Mouse (Mus musculus) heart, embryonic 16.5 days (tissue): ENCODE measurements around the gene Tet3. TPM values are rescaled to one million over a fixed set of nuclear protein-coding genes. Genes with fewer than 3 reads are reported as not detected.
A peak's percentile ranks its signal among the peaks of the same experiment; 100 is the strongest.

Experiments used
- ATAC-seq: fragments of 200-750 bp; cut with Nextera tagmentation; replicated peaks from 2 replicates; pipeline ENCODE4 v1.8.0; 2017; ENCODE audit warnings: moderate number of reproducible peaks; ENCODE audit not compliant: insufficient read depth, low FRiP score; ENCODE audit errors: extremely low read depth
- H3K27ac ChIP-seq: fragments of 300-500 bp; sonication (generic); 2 replicates; pipeline ENCODE4 v1.5.1; 2014; ENCODE audit warnings: mild to moderate bottlenecking, low read length, control low read depth, moderate library complexity
- H3K27me3 ChIP-seq: fragments of 300-500 bp; sonication (generic); 2 replicates; pipeline ENCODE4 v1.6.1; 2014; ENCODE audit warnings: low read length, mixed read lengths; ENCODE audit not compliant: control insufficient read depth, insufficient read depth
- H3K36me3 ChIP-seq: fragments of 300-500 bp; sonication (generic); 2 replicates; pipeline ENCODE4 v1.6.1; 2014; ENCODE audit not compliant: control insufficient read depth, insufficient read depth
- H3K4me1 ChIP-seq: fragments of 300-500 bp; sonication (generic); 2 replicates; pipeline ENCODE4 v1.6.1; 2014; ENCODE audit warnings: low read length, mixed read lengths; ENCODE audit not compliant: control insufficient read depth, insufficient read depth
- H3K4me2 ChIP-seq: fragments of 300-500 bp; sonication (generic); 2 replicates; pipeline ENCODE4 v1.6.1; 2014; ENCODE audit warnings: low read depth, mild to moderate bottlenecking, control low read depth, low read length
- H3K4me3 ChIP-seq: fragments of 300-500 bp; sonication (generic); 2 replicates; pipeline ENCODE4 v1.5.1; 2014; ENCODE audit warnings: mild to moderate bottlenecking, control low read depth, low read length
- H3K9ac ChIP-seq: fragments of 300-500 bp; sonication (generic); 2 replicates; pipeline ENCODE4 v1.6.1; 2014; ENCODE audit warnings: low read length, control low read depth
- H3K9me3 ChIP-seq: fragments of 300-500 bp; sonication (generic); replicated peaks from 2 replicates; pipeline ENCODE4 v1.6.1; 2016; ENCODE audit warnings: low read length; ENCODE audit not compliant: control insufficient read depth
- WGBS: fragments of 180-500 bp; shearing (Covaris S2); extraction: QIAGEN DNeasy Blood & Tissue Kit; methylation state at CpG from one replicate; pipeline ENCODE4 v1.1.7; 2014; 5-methylcytosine and 5-hydroxymethylcytosine counted together
- microRNA-seq: library from miRNA; unstranded; fragments of <30 nt; microRNA quantifications from one replicate; pipeline ENCODE4, GENCODE M21; 2017
- polyA plus RNA-seq: library from polyadenylated mRNA; unstranded; fragments of >200 nt; fragmentation: Nextera tagmentation; extraction: Ambion mirVana; gene quantifications from 2 replicates; pipeline ENCODE4 v1.2.1, GENCODE M21; 2015

Tet3 gene
- polyA plus RNA-seq, 1 experiment from 2014 or later = 29.0 TPM

- H3K27me3 ChIP-seq = no peaks in the 10 kb centered on the region
- 65% methylated on average over 8 of the region's 8 CpGs for WGBS
- peaks cover 13% of the 10 kb centered on the region for H3K4me1 ChIP-seq
- no peaks in the 10 kb centered on the region for H3K9me3 ChIP-seq
- H3K27ac ChIP-seq = no peak overlapping the region
- no peak overlapping the region for H3K4me2 ChIP-seq
- H3K36me3 ChIP-seq = no peaks in the 10 kb centered on the region
- no peak for ATAC-seq
- H3K9ac ChIP-seq = no peak overlapping the region
- H3K4me3 ChIP-seq = no peak overlapping the region
Measured at GRCm38 (mm10) chr6:83323652-83324419, 135.0 kb downstream of the Tet3 start.

DNA sequence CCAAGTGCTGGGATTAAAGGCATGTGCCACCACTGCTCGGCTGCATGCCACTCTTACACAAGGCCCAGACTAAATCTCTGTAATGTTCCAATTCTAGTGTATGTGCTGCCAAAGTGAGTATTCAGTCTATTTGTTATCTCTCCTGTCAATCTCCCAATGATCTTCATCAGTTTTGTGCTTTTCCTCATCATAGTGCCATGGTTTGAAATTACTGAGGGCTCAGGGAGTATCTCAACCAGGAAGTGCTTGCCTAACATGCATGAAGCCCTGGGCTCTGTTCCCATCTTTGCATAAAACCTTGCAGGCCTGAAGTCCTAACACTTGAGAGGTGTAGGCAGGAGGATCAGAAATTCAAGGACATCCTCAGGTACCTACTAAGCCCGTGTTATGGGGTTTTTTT, 136.1 kb downstream of the Tet3 start:
- Histone ChIP-seq H3K4me1 (peaks cover 13% of the 10 kb centered on the region), H3K9me3 (no peaks in the 10 kb centered on the region), H3K27me3 (no peaks in the 10 kb centered on the region), H3K4me2 (no peak overlapping the region), H3K9ac (no peak overlapping the region), H3K4me3 (no peak overlapping the region), H3K36me3 (no peaks in the 10 kb centered on the region), H3K27ac (no peak overlapping the region)
- 59% methylated on average over 2 of the region's 2 CpGs for WGBS
- ATAC-seq = no peak

DNA sequence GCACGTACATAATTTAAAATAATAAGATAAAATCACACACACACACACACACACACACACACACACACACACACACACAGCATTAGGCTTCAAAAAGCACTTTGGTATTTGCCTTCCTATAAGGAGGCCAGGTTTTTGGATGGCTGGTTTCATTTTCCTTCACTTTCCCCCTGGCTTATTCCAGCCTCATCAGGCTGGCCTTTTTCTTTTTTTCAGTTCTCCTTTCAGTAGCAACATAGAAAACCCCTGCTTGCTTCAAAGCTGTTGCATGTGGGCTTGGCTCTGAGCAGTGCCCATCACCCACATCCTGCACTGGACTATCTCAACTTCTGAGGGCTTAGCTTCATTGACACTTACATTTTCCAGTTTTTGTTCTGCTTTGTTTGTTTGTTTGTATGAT, 137.0 kb downstream of the Tet3 start:
- Histone ChIP-seq H3K27ac (no peak overlapping the region), H3K27me3 (no peaks in the 10 kb centered on the region), H3K4me2 (no peak overlapping the region), H3K4me3 (no peak overlapping the region), H3K36me3 (no peaks in the 10 kb centered on the region), H3K9me3 (no peaks in the 10 kb centered on the region), H3K4me1 (peaks cover 11% of the 10 kb centered on the region), H3K9ac (no peak overlapping the region)
- ATAC-seq = no peak
- WGBS = 57% methylated on average over 1 of the region's 1 CpGs

DNA sequence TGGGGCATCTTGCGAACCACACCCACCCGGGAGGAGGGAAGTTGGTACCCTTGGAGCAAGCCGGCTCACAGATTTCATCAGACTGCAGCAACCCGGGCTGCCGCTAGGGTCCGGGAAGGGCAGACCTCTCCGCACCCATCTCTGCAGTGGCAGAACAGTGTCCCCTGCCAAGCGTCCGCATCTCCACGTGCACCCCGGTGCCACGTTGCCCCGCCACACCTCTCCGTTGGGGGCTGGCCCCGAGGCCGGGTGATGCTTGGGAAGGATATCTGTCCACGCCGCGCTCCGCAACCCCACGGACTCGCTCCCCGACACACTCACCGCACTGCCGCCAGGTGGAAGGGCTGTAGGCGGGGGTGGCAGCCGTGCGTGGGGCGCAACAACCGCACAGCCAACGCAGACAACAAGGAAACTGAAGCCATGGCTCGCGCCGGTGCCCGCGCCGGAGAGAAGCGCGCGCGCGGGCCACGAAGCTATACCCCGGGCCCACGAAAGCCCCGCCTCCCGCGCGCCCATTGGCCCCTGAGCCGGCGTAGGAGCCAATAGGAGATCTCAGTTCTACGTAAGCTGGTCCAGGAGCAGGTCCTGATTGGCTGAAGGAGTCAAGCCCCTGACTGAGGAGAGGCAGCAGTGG, 141.7 kb downstream of the Tet3 start:
- no peaks in the 10 kb centered on the region for H3K9me3 ChIP-seq
- no peaks in the 10 kb centered on the region for H3K36me3 ChIP-seq
- H3K4me2 ChIP-seq = peak overlapping the region; percentile 97
- ATAC-seq = peak; percentile 98
- under 1% methylated on average over 52 of the region's 52 CpGs for WGBS
- no peaks in the 10 kb centered on the region for H3K27me3 ChIP-seq
- H3K9ac ChIP-seq = peak overlapping the region; percentile 82
- H3K4me1 ChIP-seq = peaks cover 8% of the 10 kb centered on the region
- H3K27ac ChIP-seq = peak overlapping the region; percentile 50
- H3K4me3 ChIP-seq = peak overlapping the region; percentile 96

DNA sequence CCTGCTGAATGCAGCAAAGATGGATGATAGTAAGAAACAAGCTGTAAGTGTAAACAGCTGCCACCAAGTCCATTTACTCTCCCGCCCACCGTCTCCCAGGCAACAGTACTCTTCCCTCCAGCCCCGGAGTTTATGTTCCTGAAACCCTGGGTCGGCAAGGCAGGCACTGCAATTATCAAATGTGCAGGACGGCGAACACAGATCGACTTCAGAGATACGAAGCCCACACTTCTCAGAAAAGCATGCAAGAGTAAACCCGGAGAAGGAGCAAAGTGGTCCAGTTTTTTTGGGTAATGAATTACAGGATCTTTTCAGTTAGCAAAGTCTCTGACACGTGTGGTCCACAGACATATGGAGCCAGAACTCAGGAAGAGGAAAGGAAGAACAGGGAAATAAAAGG, 142.9 kb downstream of the Tet3 start:
- no peaks in the 10 kb centered on the region for H3K27me3 ChIP-seq
- H3K9ac ChIP-seq = no peak overlapping the region
- H3K4me2 ChIP-seq = peak overlapping the region; percentile 97
- no peak for ATAC-seq
- WGBS = 21% methylated on average over 10 of the region's 10 CpGs
- no peak overlapping the region for H3K27ac ChIP-seq
- H3K4me1 ChIP-seq = peaks cover 8% of the 10 kb centered on the region
- H3K36me3 ChIP-seq = peaks cover 5% of the 10 kb centered on the region; the same call in 1 of the 2 replicates
- H3K4me3 ChIP-seq = peak overlapping the region; percentile 96; the same call in 1 of the 2 replicates
- no peaks in the 10 kb centered on the region for H3K9me3 ChIP-seq

GRCm38 (mm10) chr6:83315293-83315692, 143.6 kb downstream of the Tet3 start:
- no peak overlapping the region for H3K4me2 ChIP-seq
- H3K27ac ChIP-seq = no peak overlapping the region
- H3K36me3 ChIP-seq = peaks cover 7% of the 10 kb centered on the region; the same call in 1 of the 2 replicates
- no peaks in the 10 kb centered on the region for H3K9me3 ChIP-seq
- ATAC-seq = no peak
- H3K9ac ChIP-seq = no peak overlapping the region
- no peak overlapping the region for H3K4me3 ChIP-seq
- no peaks in the 10 kb centered on the region for H3K27me3 ChIP-seq
- peaks cover 8% of the 10 kb centered on the region for H3K4me1 ChIP-seq

- Histone ChIP-seq H3K9ac (no peak overlapping the region), H3K27ac (no peak overlapping the region), H3K9me3 (no peaks in the 10 kb centered on the region), H3K27me3 (no peaks in the 10 kb centered on the region), H3K36me3 (peaks cover 7% of the 10 kb centered on the region; the same call in 1 of the 2 replicates), H3K4me1 (peaks cover 6% of the 10 kb centered on the region), H3K4me2 (no peak overlapping the region), H3K4me3 (no peak overlapping the region)
- ATAC-seq = no peak
- 72% methylated on average over 8 of the region's 8 CpGs for WGBS
Measured at GRCm38 (mm10) chr6:83312514-83312913, 146.4 kb downstream of the Tet3 start.

Small RNA genes lying within 50 kb of the gene (microRNA-seq; reads per million reads assigned to microRNA genes)
- not detected for gene Mir6374

Other genes with a start within 250 kb of the Tet3 start
- 0.17 and 0.50 TPM in 2 replicates for gene Slc4a5, start 239.3 kb downstream of the Tet3 start, polyA plus RNA-seq
- 26.9 and 28.3 TPM in 2 replicates for gene Mthfd2, start 133.2 kb downstream of the Tet3 start, polyA plus RNA-seq
- 35.4 and 35.8 TPM in 2 replicates for gene Mob1a, start 133.1 kb downstream of the Tet3 start, polyA plus RNA-seq
- 259 and 264 TPM in 2 replicates for gene Bola3, start 109.9 kb downstream of the Tet3 start, polyA plus RNA-seq
- 57.6 and 58.2 TPM in 2 replicates for gene Dguok, start 47.9 kb upstream of the Tet3 start, polyA plus RNA-seq
- 24.2 and 32.8 TPM in 2 replicates for gene Actg2, start 77.2 kb upstream of the Tet3 start, polyA plus RNA-seq
- gene Stambp, start 113.6 kb upstream of the Tet3 start, polyA plus RNA-seq = 24.4 and 26.6 TPM in 2 replicates
- 0.20 and 0.87 TPM in 2 replicates for gene Clec4f, start 197.1 kb upstream of the Tet3 start, polyA plus RNA-seq
- 0.41 and 0.42 TPM in 2 replicates for gene Cd207, start 218.8 kb upstream of the Tet3 start, polyA plus RNA-seq